Mouse (Mus musculus): ENCODE results near the gene Vps4b.

DNA sequence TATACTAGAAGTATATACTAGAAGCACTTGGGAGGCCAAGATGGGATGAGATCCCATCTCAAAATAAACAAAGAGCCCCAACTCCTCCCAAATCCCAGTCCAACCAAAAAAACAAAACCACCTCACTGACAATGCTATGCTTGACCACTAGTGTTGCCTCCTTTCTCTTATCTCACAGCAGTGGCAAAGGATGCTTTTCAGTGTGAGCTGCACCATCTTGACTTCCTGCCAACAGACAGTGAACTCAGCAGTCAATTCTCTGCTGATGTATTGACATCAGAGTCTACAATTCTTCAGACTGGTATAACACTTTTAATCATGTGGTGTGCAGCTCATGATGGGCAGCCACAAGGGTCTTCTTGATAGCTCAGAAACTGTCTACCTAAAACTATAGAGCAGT is 27.8 kb downstream of the Vps4b start:
- no peak for TF ChIP-seq POLR2A (IDR thresholded peaks at IDR 0.05; ENCODE audit: extremely low read depth, insufficient read depth, low read length)
- no peak for TF ChIP-seq CTCF (IDR thresholded peaks at IDR 0.05; ENCODE audit: low read depth, low read length)
